Mouse (Mus musculus): ENCODE measurements around the gene Speg.
A peak's percentile ranks its signal among the peaks of the same experiment; 100 is the strongest.

Gene Speg

GRCm38 (mm10) chr1:75374950-75375936, at the start of gene Speg:
TSS of gene Speg (plus strand) at chr1:75375297.
- DNase-seq (ENCODE audit: low spot score in 2 of 2): no peak

- DNase-seq (ENCODE audit: low spot score in 2 of 2): peak in 1 of 2 experiments; percentile 53
These were observed 47.6 kb upstream of the Speg start for GRCm38 (mm10) chr1:75327461-75327860.

GRCm38 (mm10) chr1:75331271-75331670, 43.8 kb upstream of the Speg start:
- peak in 1 of 2 experiments; percentile 23 for DNase-seq (ENCODE audit: low spot score in 2 of 2)

GRCm38 (mm10) chr1:75336461-75336860, 38.6 kb upstream of the Speg start:
- DNase-seq (ENCODE audit: low spot score in 2 of 2): peak in 1 of 2 experiments; percentile 42

DNA sequence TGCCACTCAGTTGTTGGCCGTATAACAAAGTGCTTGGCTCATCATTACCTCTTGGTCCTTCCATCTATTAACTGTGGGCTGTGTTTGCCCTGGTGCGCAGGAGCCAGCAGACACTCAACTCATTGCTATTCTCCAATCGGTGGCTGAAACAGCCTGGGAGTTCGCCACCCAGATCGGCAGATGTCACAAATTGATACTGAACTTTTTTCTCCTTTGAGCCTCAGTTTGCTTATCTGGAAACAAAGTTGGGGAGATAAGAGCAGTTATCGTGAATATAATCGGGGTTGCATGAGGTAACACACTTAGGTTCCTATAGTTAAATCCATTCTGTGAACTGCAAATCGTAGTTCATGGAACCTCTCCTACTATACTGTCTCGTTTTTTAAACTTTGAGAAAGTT, 38.0 kb upstream of the Speg start:
- peak in 1 of 2 experiments; percentile 44 for DNase-seq (ENCODE audit: low spot score in 2 of 2)

GRCm38 (mm10) chr1:75338091-75338694, 36.9 kb upstream of the Speg start:
- DNase-seq (ENCODE audit: low spot score in 2 of 2): peak in 1 of 2 experiments; percentile 57

GRCm38 (mm10) chr1:75339337-75339736, 35.8 kb upstream of the Speg start:
- peak in 1 of 2 experiments; percentile 57 for DNase-seq (ENCODE audit: low spot score in 2 of 2)

DNA sequence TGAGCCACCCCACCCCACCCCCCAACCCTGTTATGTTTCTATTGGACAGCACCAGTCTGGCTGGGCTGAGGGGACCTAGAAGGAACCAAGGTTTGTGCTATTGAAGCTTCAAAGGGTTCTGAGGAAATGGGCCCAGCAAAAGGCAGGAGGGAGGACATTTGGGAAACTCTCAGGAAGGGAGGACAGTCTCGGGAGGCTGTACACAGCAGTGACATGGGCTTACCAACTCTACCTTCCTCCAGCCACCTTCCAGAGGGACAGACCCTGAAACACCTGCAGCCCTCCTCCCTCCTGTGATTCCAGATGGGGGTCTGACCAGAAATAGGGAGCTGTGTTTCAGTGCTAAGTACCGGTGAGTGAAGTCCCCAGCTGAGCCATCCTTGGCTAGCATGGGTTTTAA, 34.6 kb upstream of the Speg start:
- DNase-seq (ENCODE audit: low spot score in 2 of 2): peak in 1 of 2 experiments; percentile 40

DNA sequence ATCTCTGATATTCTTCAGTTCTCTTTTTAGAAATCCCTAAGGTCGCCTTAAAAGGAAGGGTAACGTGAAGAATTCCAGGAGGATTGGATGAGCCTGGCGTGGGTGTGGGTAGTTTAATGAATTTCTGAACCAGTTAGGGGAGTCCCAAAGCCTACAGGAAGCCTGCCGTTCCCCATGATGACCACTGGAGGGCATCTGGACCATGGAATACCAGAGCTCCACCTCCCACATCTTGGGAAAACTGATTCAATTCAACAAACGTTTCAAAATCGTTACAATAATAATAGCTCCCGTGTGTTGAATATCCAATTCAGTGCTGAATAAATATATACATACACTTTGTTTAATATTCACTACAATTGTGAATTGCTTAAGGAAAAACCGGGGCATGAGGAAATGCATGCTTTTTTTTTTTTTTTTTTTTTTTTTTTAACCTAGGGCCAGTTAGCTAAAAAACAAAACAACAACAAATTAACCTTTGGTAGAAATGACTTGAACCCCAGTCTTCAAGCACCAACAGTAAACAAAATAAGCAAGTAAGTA, 32.2 kb upstream of the Speg start:
- peak in 1 of 2 experiments; percentile 73 for DNase-seq (ENCODE audit: low spot score in 2 of 2)

DNA sequence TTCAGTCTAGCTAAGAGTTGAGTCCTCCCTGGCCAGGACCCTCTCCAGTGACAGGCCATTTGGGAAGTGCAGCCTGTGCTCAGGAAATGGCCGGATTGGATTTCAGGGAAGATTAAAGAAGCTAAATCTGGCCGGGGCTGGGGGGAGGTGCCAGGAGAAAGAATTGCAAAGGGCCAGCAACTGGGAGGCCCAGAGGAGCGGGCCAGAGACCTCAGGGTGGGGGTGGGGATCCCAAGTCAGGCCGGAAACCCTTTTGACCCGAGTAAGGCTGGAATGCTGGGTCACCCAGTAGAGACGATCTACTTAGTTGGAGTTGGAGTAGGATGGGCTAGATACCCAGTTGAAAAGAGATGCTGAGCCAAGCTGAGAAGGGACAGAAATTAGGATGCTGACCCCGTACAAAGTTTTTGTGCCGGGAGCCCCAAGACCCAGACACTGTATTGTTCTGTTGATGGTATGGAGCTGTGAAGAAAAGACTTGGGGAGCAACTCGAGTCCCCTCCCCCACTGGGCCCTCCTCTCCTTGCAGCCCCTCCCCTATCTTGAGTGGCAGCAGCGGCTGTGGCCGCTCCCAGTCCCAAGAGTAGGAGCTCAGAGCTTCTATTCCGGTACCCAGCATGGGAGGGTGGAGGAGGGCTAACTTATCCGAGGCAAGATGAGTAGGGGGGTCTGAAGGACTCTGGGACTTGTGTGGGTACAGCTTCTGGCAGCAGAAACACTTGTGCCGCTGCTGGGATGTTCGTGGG, 30.6 kb upstream of the Speg start:
- peak in 1 of 2 experiments; percentile 59 for DNase-seq (ENCODE audit: low spot score in 2 of 2)

GRCm38 (mm10) chr1:75345036-75345935, 29.8 kb upstream of the Speg start:
- DNase-seq (ENCODE audit: low spot score in 2 of 2): peak in 1 of 2 experiments; percentile 58

- peak in 1 of 2 experiments; percentile 54 for DNase-seq (ENCODE audit: low spot score in 2 of 2)
These were observed 27.8 kb upstream of the Speg start for GRCm38 (mm10) chr1:75347279-75347678.

- DNase-seq (ENCODE audit: low spot score in 2 of 2): no peak
These were observed 25.8 kb upstream of the Speg start for GRCm38 (mm10) chr1:75349275-75349674.

GRCm38 (mm10) chr1:75357261-75357660, 17.8 kb upstream of the Speg start:
- DNase-seq (ENCODE audit: low spot score in 2 of 2): no peak

- DNase-seq (ENCODE audit: low spot score in 2 of 2): no peak
These were observed 17.1 kb upstream of the Speg start for GRCm38 (mm10) chr1:75358009-75358408.

GRCm38 (mm10) chr1:75359346-75359745, 15.8 kb upstream of the Speg start:
- no peak for DNase-seq (ENCODE audit: low spot score in 2 of 2)

DNA sequence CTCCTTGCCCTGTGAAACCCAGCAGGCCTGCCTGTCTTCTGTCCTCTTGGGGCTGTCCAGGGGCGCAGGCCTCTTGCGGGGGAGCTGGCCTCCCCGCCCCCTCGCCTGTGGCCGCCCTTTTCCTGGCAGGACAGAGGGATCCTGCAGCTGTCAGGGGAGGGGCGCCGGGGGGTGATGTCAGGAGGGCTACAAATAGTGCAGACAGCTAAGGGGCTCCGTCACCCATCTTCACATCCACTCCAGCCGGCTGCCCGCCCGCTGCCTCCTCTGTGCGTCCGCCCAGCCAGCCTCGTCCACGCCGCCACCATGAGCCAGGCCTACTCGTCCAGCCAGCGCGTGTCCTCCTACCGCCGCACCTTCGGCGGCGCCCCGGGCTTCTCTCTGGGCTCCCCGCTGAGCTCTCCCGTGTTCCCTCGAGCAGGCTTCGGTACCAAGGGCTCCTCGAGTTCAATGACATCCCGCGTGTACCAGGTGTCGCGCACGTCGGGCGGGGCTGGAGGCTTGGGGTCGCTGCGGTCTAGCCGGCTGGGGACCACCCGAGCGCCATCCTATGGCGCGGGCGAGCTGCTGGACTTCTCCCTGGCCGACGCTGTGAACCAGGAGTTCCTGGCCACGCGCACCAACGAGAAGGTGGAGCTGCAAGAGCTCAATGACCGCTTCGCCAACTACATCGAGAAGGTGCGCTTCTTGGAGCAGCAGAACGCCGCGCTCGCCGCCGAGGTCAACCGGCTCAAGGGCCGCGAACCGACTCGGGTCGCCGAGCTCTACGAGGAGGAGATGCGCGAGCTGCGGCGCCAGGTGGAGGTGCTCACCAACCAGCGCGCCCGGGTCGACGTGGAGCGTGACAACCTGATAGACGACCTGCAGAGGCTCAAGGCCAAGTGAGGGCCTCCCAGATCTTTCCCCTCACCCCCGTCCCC, 14.7 kb upstream of the Speg start, which contains the start of gene Des:
Gene Des (plus strand): TSS at position 218 of the 920 bp plus-strand sequence.
- peak; percentile 77 to 81 for DNase-seq (ENCODE audit: low spot score in 2 of 2)

DNA sequence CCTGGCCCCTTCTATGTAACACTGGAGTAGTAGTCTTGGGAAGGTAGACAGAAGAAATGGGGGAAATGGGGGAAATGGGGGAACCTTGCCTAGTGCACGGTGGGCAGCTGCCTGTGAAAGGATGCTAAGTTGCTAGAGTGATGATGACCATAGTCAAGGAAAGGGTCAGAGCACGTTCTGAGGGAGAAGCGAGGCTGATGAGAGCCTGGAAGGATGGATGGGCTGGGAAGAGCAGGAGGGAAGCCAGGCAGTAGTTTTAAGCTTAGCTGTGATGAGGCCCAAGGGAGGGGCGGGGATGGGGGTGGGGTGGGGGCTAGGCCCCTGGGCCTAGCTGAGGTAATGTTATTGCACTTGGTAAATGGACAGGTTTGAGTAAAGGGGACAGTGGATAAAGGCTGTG, 14.0 kb upstream of the Speg start:
- no peak for DNase-seq (ENCODE audit: low spot score in 2 of 2)

GRCm38 (mm10) chr1:75361750-75362149, 13.3 kb upstream of the Speg start:
- DNase-seq (ENCODE audit: low spot score in 2 of 2): no peak

All from urinary bladder, postnatal 4 days (tissue).